In the genomic region with DNA sequence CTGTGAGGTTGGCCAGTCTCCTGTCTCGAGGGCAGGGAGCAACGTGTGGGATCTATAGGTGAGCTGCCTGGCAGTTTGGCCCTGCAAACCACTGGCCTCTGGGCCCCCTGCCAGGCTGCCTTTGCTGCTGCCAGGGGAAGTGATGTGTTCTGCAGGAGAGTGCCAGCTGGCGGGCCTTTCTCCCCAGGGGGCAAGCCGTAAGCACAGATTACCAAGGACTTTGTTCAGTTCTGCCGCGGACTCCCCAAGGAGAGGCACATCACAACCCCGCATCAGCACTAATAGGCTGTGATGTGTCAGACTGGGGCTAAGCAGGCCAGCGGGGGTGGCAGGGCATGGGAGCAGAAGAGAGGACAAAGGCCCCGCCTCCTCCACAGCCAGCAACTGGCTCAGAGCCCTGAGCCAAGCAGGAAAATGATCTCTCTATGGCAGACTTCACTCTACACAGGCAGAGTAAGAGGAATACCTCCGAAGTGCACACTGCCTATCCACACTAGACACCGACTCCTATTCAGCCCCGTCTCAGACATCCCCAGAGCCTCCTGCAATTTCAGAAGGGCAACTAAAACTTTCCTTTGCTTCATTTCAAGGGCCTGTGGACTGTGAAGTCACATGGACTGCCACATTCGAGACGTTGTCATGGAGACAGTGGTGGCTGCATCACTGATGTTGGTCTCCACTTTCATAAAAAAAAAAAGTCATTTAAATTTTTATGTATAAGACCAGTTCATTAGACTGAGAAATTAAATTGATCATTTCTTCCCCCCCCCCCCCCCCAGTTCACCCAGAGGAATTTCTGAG, we compare ENCODE assay signal across 8 mouse cellular contexts.
DNase-seq lines count a peak whose midpoint lies in the region; ATAC-seq lines count a peak whose summit lies in the region.

No protein-coding gene starts in this region.

- WGBS in hindbrain, embryonic 15.5 days = 5% methylated on average over 14 of the region's 14 CpGs
- WGBS in midbrain, embryonic 10.5 days = 6% methylated on average over 14 of the region's 14 CpGs

- ATAC-seq in common myeloid progenitor, adult 5-6 weeks (replicated peaks; ENCODE audit: low read depth, poor library complexity, severe bottlenecking) = peak; percentile 66
- ATAC-seq in hindbrain, embryonic 15.5 days (ENCODE audit: low FRiP score, low read depth) = peak; percentile 84

- no peak overlapping the region for H3K4me3 ChIP-seq in hindbrain, embryonic 15.5 days
- H3K4me3 ChIP-seq in midbrain, embryonic 10.5 days = peak overlapping the region; percentile 30

- peak overlapping the region; percentile 28 for H3K4me2 ChIP-seq in hindbrain, embryonic 15.5 days

- no peaks in the 10 kb centered on the region for H3K9me3 ChIP-seq in hindbrain, embryonic 15.5 days
- no peaks in the 10 kb centered on the region for H3K9me3 ChIP-seq in midbrain, embryonic 10.5 days (replicated peaks)

- H3K4me1 ChIP-seq in hindbrain, embryonic 15.5 days (replicated peaks) = peaks cover 59% of the 10 kb centered on the region
- H3K4me1 ChIP-seq in midbrain, embryonic 10.5 days = peaks cover 72% of the 10 kb centered on the region

- H3K27me3 ChIP-seq in hindbrain, embryonic 15.5 days = no peaks in the 10 kb centered on the region
- H3K27me3 ChIP-seq in midbrain, embryonic 10.5 days (ENCODE audit: low read depth, poor library complexity, severe bottlenecking) = peaks cover 96% of the 10 kb centered on the region

- no peaks in the 10 kb centered on the region for H3K36me3 ChIP-seq in hindbrain, embryonic 15.5 days
- H3K36me3 ChIP-seq in midbrain, embryonic 10.5 days = no peaks in the 10 kb centered on the region

- no peak overlapping the region for H3K9ac ChIP-seq in hindbrain, embryonic 15.5 days

- peak overlapping the region; percentile 60 for H3K27ac ChIP-seq in hindbrain, embryonic 15.5 days (replicated peaks)
- peak overlapping the region; percentile 70 for H3K27ac ChIP-seq in midbrain, embryonic 10.5 days (replicated peaks)

- DNase-seq in adrenal gland, postnatal 14 days = peak; percentile 97
- peak; percentile 77 to 79 for DNase-seq in gastrocnemius, adult 8-10 months (ENCODE audit: low spot score in 2 of 2)
- DNase-seq in left cerebral cortex, adult 18-20 months (ENCODE audit: low spot score in 2 of 2) = peak; percentile 32 to 53
- DNase-seq in midbrain, embryonic 10.5 days (ENCODE audit: low spot score) = peak; percentile 65
- peak; percentile 75 for DNase-seq in right cerebral cortex, postnatal 4 days
- DNase-seq in thymus, postnatal 25 days = no peak
